Mouse (Mus musculus) neural tube, embryonic 11.5 days (tissue): Measurements from ENCODE around the gene Thsd4. TPM values are rescaled to one million over a fixed set of nuclear protein-coding genes. Genes with fewer than 3 reads are reported as not detected.

Source experiments
- ATAC-seq: fragments of 200-750 bp; cut with Nextera tagmentation; 2 replicates; pipeline ENCODE4 v1.8.0; 2017; ENCODE audit warnings: moderate number of reproducible peaks, mild to moderate bottlenecking, moderate TSS enrichment, moderate library complexity; ENCODE audit not compliant: insufficient read depth, low FRiP score, low TSS enrichment
- DNase-seq: peaks from one replicate; pipeline ENCODE4 v3.0.0-alpha.2; 2015; ENCODE audit warnings: low spot score
- H3K27ac ChIP-seq: fragments of 300-500 bp; sonication (generic); 2 replicates; pipeline ENCODE4 v1.5.1; 2014; ENCODE audit warnings: low read depth, mild to moderate bottlenecking, low read length
- H3K27me3 ChIP-seq: fragments of 300-500 bp; sonication (generic); 2 replicates; pipeline ENCODE4 v1.6.1; 2014; ENCODE audit warnings: mild to moderate bottlenecking, low read length, mixed read lengths; ENCODE audit not compliant: control insufficient read depth, insufficient read depth
- H3K36me3 ChIP-seq: fragments of 300-500 bp; sonication (generic); 2 replicates; pipeline ENCODE4 v1.6.1; 2014; ENCODE audit warnings: mild to moderate bottlenecking, low read length, moderate library complexity, mixed read lengths; ENCODE audit not compliant: control insufficient read depth, insufficient read depth
- H3K4me1 ChIP-seq: fragments of 300-500 bp; sonication (generic); 2 replicates; pipeline ENCODE4 v1.6.1; 2014; ENCODE audit warnings: low read length, mixed read lengths; ENCODE audit not compliant: control insufficient read depth, insufficient read depth
- H3K4me2 ChIP-seq: fragments of 300-500 bp; sonication (generic); 2 replicates; pipeline ENCODE4 v1.6.1; 2014; ENCODE audit warnings: low read depth, mild to moderate bottlenecking, moderate library complexity
- H3K4me3 ChIP-seq: fragments of 300-500 bp; sonication (generic); 2 replicates; pipeline ENCODE4 v1.5.1; 2014; ENCODE audit warnings: low read depth, low read length
- H3K9ac ChIP-seq: fragments of 300-500 bp; sonication (generic); 2 replicates; pipeline ENCODE4 v1.6.1; 2014; ENCODE audit warnings: mild to moderate bottlenecking, low read length
- H3K9me3 ChIP-seq: fragments of 300-500 bp; sonication (generic); 2 replicates; pipeline ENCODE4 v1.6.1; 2016; ENCODE audit warnings: low read length; ENCODE audit not compliant: control insufficient read depth
- WGBS: fragments of 180-500 bp; shearing (Covaris S2); extraction: QIAGEN DNeasy Blood & Tissue Kit; methylation state at CpG from one replicate; pipeline ENCODE4 v1.1.7; 2014; 5-methylcytosine and 5-hydroxymethylcytosine counted together
- polyA plus RNA-seq: library from polyadenylated mRNA; unstranded; fragments of >200 nt; fragmentation: Nextera tagmentation; extraction: Ambion mirVana; gene quantifications from 2 replicates; pipeline ENCODE4 v1.2.1, GENCODE M21; 2014

The Thsd4 gene
- polyA plus RNA-seq, 1 experiment from 2014 or later = 5.4 TPM

GRCm38 (mm10) chr9:60052415-60052814 is 469.4 kb downstream of the Thsd4 start:
- 78% methylated on average over 4 of the region's 4 CpGs for WGBS
- no peaks in the 10 kb centered on the region for H3K27me3 ChIP-seq
- ATAC-seq = no peak
- no peak overlapping the region for H3K4me3 ChIP-seq
- H3K4me2 ChIP-seq = no peak overlapping the region
- no peaks in the 10 kb centered on the region for H3K36me3 ChIP-seq
- no peaks in the 10 kb centered on the region for H3K4me1 ChIP-seq
- no peak overlapping the region for H3K27ac ChIP-seq
- DNase-seq = no peak
- no peak overlapping the region for H3K9ac ChIP-seq
- H3K9me3 ChIP-seq = no peaks in the 10 kb centered on the region

- no peaks in the 10 kb centered on the region for H3K27me3 ChIP-seq
- ATAC-seq (no peak), DNase-seq (no peak)
- H3K9ac ChIP-seq = no peak overlapping the region
- H3K4me3 ChIP-seq = no peak overlapping the region
- H3K36me3 ChIP-seq = no peaks in the 10 kb centered on the region
- no peaks in the 10 kb centered on the region for H3K9me3 ChIP-seq
- H3K27ac ChIP-seq = no peak overlapping the region
- no peak overlapping the region for H3K4me2 ChIP-seq
- 92% methylated on average over 1 of the region's 1 CpGs for WGBS
- H3K4me1 ChIP-seq = 0 out of 2 replicates have a peak, but pooled peaks cover 2% of the 10 kb centered on the region
Measured at GRCm38 (mm10) chr9:60043175-60043574, 478.7 kb downstream of the Thsd4 start.

GRCm38 (mm10) chr9:60034883-60035282 is 487.0 kb downstream of the Thsd4 start:
- H3K27me3 ChIP-seq = no peaks in the 10 kb centered on the region
- WGBS = 95% methylated on average over 4 of the region's 4 CpGs
- 0 out of 2 replicates have a peak, but pooled peaks cover 3% of the 10 kb centered on the region for H3K4me1 ChIP-seq
- ATAC-seq (no peak), DNase-seq (no peak)
- H3K4me3 ChIP-seq = no peak overlapping the region
- H3K27ac ChIP-seq = no peak overlapping the region
- H3K36me3 ChIP-seq = no peaks in the 10 kb centered on the region
- H3K9me3 ChIP-seq = no peaks in the 10 kb centered on the region
- no peak overlapping the region for H3K9ac ChIP-seq
- no peak overlapping the region for H3K4me2 ChIP-seq

- H3K4me1 ChIP-seq = peaks cover 5% of the 10 kb centered on the region; the same call in 1 of the 2 replicates
- H3K4me2 ChIP-seq = no peak overlapping the region
- H3K27ac ChIP-seq = no peak overlapping the region
- DNase-seq (no peak), ATAC-seq (no peak)
- no peaks in the 10 kb centered on the region for H3K36me3 ChIP-seq
- no peaks in the 10 kb centered on the region for H3K9me3 ChIP-seq
- H3K27me3 ChIP-seq = no peaks in the 10 kb centered on the region
- no peak overlapping the region for H3K4me3 ChIP-seq
- no peak overlapping the region for H3K9ac ChIP-seq
- WGBS = 83% methylated on average over 4 of the region's 4 CpGs
Measured at GRCm38 (mm10) chr9:60027234-60027633, 494.6 kb downstream of the Thsd4 start.

GRCm38 (mm10) chr9:60026795-60027194 is 495.1 kb downstream of the Thsd4 start:
- no peaks in the 10 kb centered on the region for H3K27me3 ChIP-seq
- ATAC-seq (no peak), DNase-seq (no peak)
- H3K27ac ChIP-seq = no peak overlapping the region
- H3K36me3 ChIP-seq = no peaks in the 10 kb centered on the region
- H3K4me2 ChIP-seq = no peak overlapping the region
- no peaks in the 10 kb centered on the region for H3K9me3 ChIP-seq
- H3K4me3 ChIP-seq = no peak overlapping the region
- H3K4me1 ChIP-seq = peaks cover 5% of the 10 kb centered on the region; the same call in 1 of the 2 replicates
- no peak overlapping the region for H3K9ac ChIP-seq
- 86% methylated on average over 2 of the region's 2 CpGs for WGBS

GRCm38 (mm10) chr9:60025919-60026318 is 495.9 kb downstream of the Thsd4 start:
- H3K27ac ChIP-seq = no peak overlapping the region
- no peaks in the 10 kb centered on the region for H3K27me3 ChIP-seq
- no peaks in the 10 kb centered on the region for H3K9me3 ChIP-seq
- H3K9ac ChIP-seq = no peak overlapping the region
- DNase-seq = no peak
- H3K4me3 ChIP-seq = no peak overlapping the region
- ATAC-seq = no peak
- 82% methylated on average over 6 of the region's 6 CpGs for WGBS
- H3K4me1 ChIP-seq = peaks cover 5% of the 10 kb centered on the region; the same call in 1 of the 2 replicates
- no peaks in the 10 kb centered on the region for H3K36me3 ChIP-seq
- no peak overlapping the region for H3K4me2 ChIP-seq

GRCm38 (mm10) chr9:60024971-60025370 is 496.9 kb downstream of the Thsd4 start:
- H3K4me1 ChIP-seq = peaks cover 5% of the 10 kb centered on the region; the same call in 1 of the 2 replicates
- H3K9me3 ChIP-seq = no peaks in the 10 kb centered on the region
- DNase-seq (peak; percentile 40), ATAC-seq (no peak)
- no peak overlapping the region for H3K4me3 ChIP-seq
- H3K9ac ChIP-seq = no peak overlapping the region
- no peak overlapping the region for H3K27ac ChIP-seq
- no peaks in the 10 kb centered on the region for H3K36me3 ChIP-seq
- no peak overlapping the region for H3K4me2 ChIP-seq
- H3K27me3 ChIP-seq = no peaks in the 10 kb centered on the region
- WGBS = 8% methylated on average over 5 of the region's 5 CpGs

- WGBS = 20% methylated on average over 5 of the region's 5 CpGs
- H3K4me1 ChIP-seq = peaks cover 5% of the 10 kb centered on the region; the same call in 1 of the 2 replicates
- no peak for ATAC-seq
- H3K27ac ChIP-seq = no peak overlapping the region
- no peak overlapping the region for H3K4me2 ChIP-seq
- H3K4me3 ChIP-seq = no peak overlapping the region
- no peak overlapping the region for H3K9ac ChIP-seq
- no peaks in the 10 kb centered on the region for H3K9me3 ChIP-seq
- H3K36me3 ChIP-seq = no peaks in the 10 kb centered on the region
- H3K27me3 ChIP-seq = no peaks in the 10 kb centered on the region
- DNase-seq = no peak
Measured at GRCm38 (mm10) chr9:60024545-60024944, 497.3 kb downstream of the Thsd4 start.

GRCm38 (mm10) chr9:60022331-60022730 is 499.5 kb downstream of the Thsd4 start:
- ATAC-seq (no peak), DNase-seq (no peak)
- Histone ChIP-seq H3K36me3 (no peaks in the 10 kb centered on the region), H3K9ac (no peak overlapping the region), H3K9me3 (no peaks in the 10 kb centered on the region), H3K4me1 (peaks cover 5% of the 10 kb centered on the region; the same call in 1 of the 2 replicates), H3K27me3 (no peaks in the 10 kb centered on the region), H3K4me3 (no peak overlapping the region), H3K4me2 (no peak overlapping the region), H3K27ac (no peak overlapping the region)
- 70% methylated on average over 3 of the region's 3 CpGs for WGBS
